Mouse (Mus musculus) left cerebral cortex, postnatal 10 days (tissue): Measurements from ENCODE around the gene Kctd15. TPM values are rescaled to one million over a fixed set of nuclear protein-coding genes. Genes with fewer than 3 reads are reported as not detected.

Source experiments
- DNase-seq, 2 experiments: peaks; one replicate each; pipeline ENCODE4 v3.0.0; 2021 to 2022; ENCODE audit warnings: low spot score in 2 of 2, mixed read lengths in 1 of 2; ENCODE audit errors: extremely low spot score in 1 of 2
- intact Hi-C: fragments of 180-260 bp; cut with DNase I; formaldehyde crosslinking; loops from one replicate; pipeline ENCODE4 v1.15.1; 2025
- total RNA-seq, 2 experiments: library from RNA; stranded (reverse); gene quantifications; 2 replicates each; pipeline ENCODE4 v1.2.3; 2021

Gene Kctd15
- 10 to 100 TPM; 17.2 to 24.4 TPM for total RNA-seq

- DNase-seq, result no peak
- intact Hi-C loops, result loop anchor here (5.0 to 10.0 kb wide), 2 partner anchors 62 to 164 kb away; no protein-coding TSS in a partner anchor
Observed at GRCm38 (mm10) chr7:34656632-34657031, at the start of gene Kctd15. TSS of gene Kctd15 (minus strand) at chr7:34656732.

- DNase-seq, result no peak
- intact Hi-C loops, result no loop called here
Observed at GRCm38 (mm10) chr7:34704401-34704800, 47.9 kb upstream of the Kctd15 start.

GRCm38 (mm10) chr7:34703437-34703836 is 46.9 kb upstream of the Kctd15 start:
- DNase-seq, result no peak
- intact Hi-C loops, result no loop called here

- intact Hi-C loops, result no loop called here
- no peak for DNase-seq
Observed at GRCm38 (mm10) chr7:34702718-34703351, 46.3 kb upstream of the Kctd15 start.

- DNase-seq, result no peak
- intact Hi-C loops, result no loop called here
Observed at GRCm38 (mm10) chr7:34699888-34700287, 43.4 kb upstream of the Kctd15 start.

- intact Hi-C loops, result no loop called here
- no peak for DNase-seq
Observed at GRCm38 (mm10) chr7:34698221-34698620, 41.7 kb upstream of the Kctd15 start.

- intact Hi-C loops, result no loop called here
- no peak for DNase-seq
Observed at GRCm38 (mm10) chr7:34696086-34696485, 39.6 kb upstream of the Kctd15 start.

GRCm38 (mm10) chr7:34694898-34695297 is 38.4 kb upstream of the Kctd15 start:
- DNase-seq, result no peak
- intact Hi-C loops, result no loop called here

GRCm38 (mm10) chr7:34693916-34694315 is 37.4 kb upstream of the Kctd15 start:
- DNase-seq, result no peak
- intact Hi-C loops, result no loop called here

- intact Hi-C loops, result no loop called here
- DNase-seq, result no peak
Observed at GRCm38 (mm10) chr7:34693072-34693471, 36.5 kb upstream of the Kctd15 start.

- no peak for DNase-seq
- intact Hi-C loops, result no loop called here
Observed at GRCm38 (mm10) chr7:34690111-34690510, 33.6 kb upstream of the Kctd15 start.

- intact Hi-C loops, result no loop called here
- DNase-seq, result no peak
Observed at GRCm38 (mm10) chr7:34689028-34689427, 32.5 kb upstream of the Kctd15 start.

GRCm38 (mm10) chr7:34685801-34686200 is 29.3 kb upstream of the Kctd15 start:
- intact Hi-C loops, result no loop called here

GRCm38 (mm10) chr7:34685176-34685575 is 28.6 kb upstream of the Kctd15 start:
- intact Hi-C loops, result no loop called here
- DNase-seq, result no peak

More at GRCm38 (mm10) chr7:34685801-34686200, 29.3 kb upstream of the Kctd15 start:
- DNase-seq, result no peak

GRCm38 (mm10) chr7:34680771-34681421 is 24.4 kb upstream of the Kctd15 start:
- intact Hi-C loops, result no loop called here
- DNase-seq, result no peak

- intact Hi-C loops, result loop anchor here (5.0 kb wide), 1 partner anchor 342 kb away; no protein-coding TSS in a partner anchor
Observed at GRCm38 (mm10) chr7:34679886-34680285, 23.4 kb upstream of the Kctd15 start.

GRCm38 (mm10) chr7:34675831-34676514 is 19.4 kb upstream of the Kctd15 start:
- intact Hi-C loops, result loop anchor here (1.0 to 5.0 kb wide), 3 partner anchors 43 to 495 kb away; no protein-coding TSS in a partner anchor
- peak; percentile 72 to 80 for DNase-seq

More at GRCm38 (mm10) chr7:34679886-34680285, 23.4 kb upstream of the Kctd15 start:
- no peak for DNase-seq

- intact Hi-C loops, result loop anchor here (5.0 kb wide), 1 partner anchor 347 kb away; no protein-coding TSS in a partner anchor
- no peak for DNase-seq
Observed at GRCm38 (mm10) chr7:34675120-34675790, 18.7 kb upstream of the Kctd15 start.

GRCm38 (mm10) chr7:34672916-34673315 is 16.4 kb upstream of the Kctd15 start:
- DNase-seq, result no peak
- intact Hi-C loops, result loop anchor here (1.0 to 5.0 kb wide), 3 partner anchors 181 to 266 kb away; no protein-coding TSS in a partner anchor
